Mouse (Mus musculus): ENCODE measurements at regions not wholly inside any gene's neighbourhood (a gene's known extent, or its start where the extent isn't known, plus 50 kb on each side); places are given as distances from the start of the nearest gene placed in this dataset.

- TF ChIP-seq CTCF (IDR thresholded peaks at IDR 0.05; ENCODE audit: extremely low read depth, insufficient read length, insufficient replicate concordance, low read depth, low read length) (no peak), POLR2A (IDR thresholded peaks at IDR 0.05; ENCODE audit: low read depth, low read length) (no peak)
Observed at GRCm38 (mm10) chr16:15084147-15084752, 177.8 kb downstream of the Efcab1 start.

All from small intestine, adult 2 months (tissue).